Mouse (Mus musculus) cortical plate, adult 2 months (tissue): ENCODE measurements at regions not wholly inside any gene's neighbourhood (a gene's known extent, or its start where the extent isn't known, plus 50 kb on each side); places are given as distances from the start of the nearest gene placed in this dataset.

Experiments used
- CTCF ChIP-seq: fragments of 200-500 bp; IDR thresholded peaks from 2 replicates; pipeline ENCODE4 v1.5.1; 2011; ENCODE audit warnings: mild to moderate bottlenecking, control low read depth, low read length; ENCODE audit not compliant: insufficient read depth; ENCODE audit errors: extremely low read depth
- POLR2A ChIP-seq: fragments of 200-500 bp; IDR thresholded peaks from 2 replicates; pipeline ENCODE4 v1.6.1; 2011; ENCODE audit warnings: mild to moderate bottlenecking, low read length, control low read depth; ENCODE audit not compliant: insufficient read depth; ENCODE audit errors: extremely low read depth

DNA sequence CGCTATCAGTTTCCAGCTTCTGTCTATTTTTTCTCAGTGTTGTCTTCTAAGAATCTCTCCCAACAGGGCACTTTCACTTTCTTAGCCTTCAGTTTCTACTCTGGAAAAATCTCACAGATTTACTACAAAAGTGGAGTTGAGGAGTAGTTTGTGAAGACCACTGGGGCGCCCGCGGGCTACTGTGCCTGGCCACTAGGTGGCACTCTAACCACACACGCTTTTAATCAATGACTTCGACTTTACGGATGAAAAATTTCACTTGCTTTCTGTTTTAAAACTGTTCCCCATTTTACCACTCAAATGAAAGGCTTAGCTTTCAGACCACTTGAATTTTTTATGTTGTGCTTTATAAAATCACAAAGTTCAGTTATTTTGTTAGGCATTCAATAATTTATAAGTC is 151.8 kb downstream of the 1700017N19Rik start:
- TF ChIP-seq POLR2A (no peak), CTCF (peak; percentile 62)
